Mouse (Mus musculus): ENCODE measurements around the gene Btbd35f17. TPM values are rescaled to one million over a fixed set of nuclear protein-coding genes. Genes with fewer than 3 reads are reported as not detected.

Btbd35f17 gene
- not detected for polyA plus RNA-seq (2015; fragmentation: Illumina TruSeq; extraction: RNeasy Lipid Tissue Mini Kit (QIAGEN cat#74804); ENCODE audit: low read depth, low replicate concordance)

GRCm38 (mm10) chrX:4370336-4370735 lies at the start of gene Btbd35f17:
Btbd35f17 (plus strand) TSS chrX:4370636.

Other genes starting within 250 kb of the Btbd35f17 start
- gene Btbd35f28, start 174.1 kb upstream of the Btbd35f17 start, polyA plus RNA-seq (2015; fragmentation: Illumina TruSeq; extraction: RNeasy Lipid Tissue Mini Kit (QIAGEN cat#74804); ENCODE audit: low read depth, low replicate concordance), result not detected
- not detected for gene Btbd35f20, start 79.4 kb upstream of the Btbd35f17 start, polyA plus RNA-seq (2015; fragmentation: Illumina TruSeq; extraction: RNeasy Lipid Tissue Mini Kit (QIAGEN cat#74804); ENCODE audit: low read depth, low replicate concordance)

All from brain, adult 10 weeks (tissue).